Mouse (Mus musculus): ENCODE measurements around the gene Skap1. TPM values are rescaled to one million over a fixed set of nuclear protein-coding genes. Genes with fewer than 3 reads are reported as not detected.
A peak's percentile ranks its signal among the peaks of the same experiment; 100 is the strongest.

The Skap1 gene
- polyA plus RNA-seq, 1 experiment from 2014 or later = 7.9 TPM

GRCm38 (mm10) chr11:96678026-96678425 is 213.6 kb downstream of the Skap1 start:
- Histone ChIP-seq H3K9me3 (replicated peaks) (no peaks in the 10 kb centered on the region), H3K9ac (replicated peaks) (no peak overlapping the region), H3K36me3 (no peaks in the 10 kb centered on the region), H3K27me3 (replicated peaks) (no peaks in the 10 kb centered on the region), H3K4me3 (replicated peaks) (no peak overlapping the region), H3K27ac (replicated peaks) (no peak overlapping the region), H3K4me1 (peaks cover 20% of the 10 kb centered on the region), H3K4me2 (no peak overlapping the region)
- no peak for ATAC-seq (ENCODE audit: low FRiP score)
- 77% methylated on average over 13 of the region's 13 CpGs for WGBS

DNA sequence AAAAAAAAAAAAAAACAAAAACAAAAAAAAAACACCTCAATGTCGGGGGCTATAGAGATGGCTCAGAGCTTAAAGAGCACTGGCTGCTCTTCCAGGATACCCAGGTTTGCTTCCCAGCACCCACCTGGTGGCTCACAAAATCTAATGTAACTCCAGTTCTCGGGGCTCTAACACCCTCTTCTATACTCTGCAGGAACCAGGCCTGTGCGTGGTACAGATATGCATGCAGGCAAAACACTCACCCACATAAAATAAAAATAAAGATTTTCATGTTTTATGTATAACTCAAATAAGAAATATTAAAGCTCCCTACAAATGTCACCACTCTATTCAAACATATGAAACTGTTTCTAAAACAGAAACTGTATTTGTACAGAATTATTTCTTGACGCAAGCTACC is 214.6 kb downstream of the Skap1 start:
- Histone ChIP-seq H3K27ac (replicated peaks) (no peak overlapping the region), H3K4me2 (no peak overlapping the region), H3K4me1 (peaks cover 12% of the 10 kb centered on the region; the same call in 1 of the 2 replicates), H3K27me3 (replicated peaks) (no peaks in the 10 kb centered on the region), H3K36me3 (no peaks in the 10 kb centered on the region), H3K4me3 (replicated peaks) (no peak overlapping the region), H3K9ac (replicated peaks) (no peak overlapping the region), H3K9me3 (replicated peaks) (no peaks in the 10 kb centered on the region)
- ATAC-seq (ENCODE audit: low FRiP score) = no peak
- WGBS = 85% methylated on average over 4 of the region's 4 CpGs

DNA sequence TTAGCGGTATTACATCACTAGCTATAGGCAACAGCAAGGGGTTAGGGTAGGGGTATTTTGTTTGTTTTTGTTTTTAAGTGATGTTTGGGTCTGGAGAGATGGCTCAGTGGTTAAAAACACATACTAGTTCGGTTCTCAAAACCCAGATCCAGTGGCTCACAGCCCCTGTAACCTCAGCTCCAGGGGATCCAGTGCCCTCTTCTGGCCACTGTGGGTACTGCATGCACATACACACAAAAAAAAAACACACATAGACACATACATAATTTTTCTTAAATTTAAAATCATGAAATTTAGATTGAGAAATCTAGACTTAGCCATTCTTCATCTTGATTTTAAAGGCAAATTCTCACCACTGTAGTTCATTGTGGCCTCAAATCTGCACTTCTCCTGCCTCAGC is 221.0 kb downstream of the Skap1 start:
- no peak for ATAC-seq (ENCODE audit: low FRiP score)

DNA sequence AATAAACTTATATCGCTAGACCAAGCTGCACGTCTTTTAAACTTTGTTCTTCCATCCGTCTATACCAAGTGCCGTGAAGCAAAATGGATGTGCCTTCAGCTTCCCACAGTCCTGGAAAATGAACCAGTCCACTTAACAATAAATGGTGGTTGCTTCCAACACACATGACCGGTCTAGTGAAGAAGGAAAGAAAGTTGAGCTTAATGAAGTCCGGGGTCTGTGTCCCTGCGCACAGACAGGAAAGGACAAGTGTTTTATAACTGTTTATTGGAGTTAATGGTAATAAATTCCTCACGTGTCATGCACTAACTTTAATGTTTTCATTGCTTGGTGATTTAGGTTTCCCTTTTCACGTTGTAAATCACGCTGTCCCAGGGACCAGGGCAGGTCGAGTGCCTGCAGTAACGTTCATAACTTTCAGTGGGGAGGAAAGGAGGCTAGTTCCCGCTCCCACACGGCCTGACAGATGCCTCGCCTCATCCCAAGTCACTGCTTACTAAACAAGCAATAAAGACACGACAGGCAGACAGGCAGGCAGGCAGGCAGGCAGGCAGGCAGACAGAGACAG is 222.4 kb downstream of the Skap1 start:
- no peak overlapping the region for H3K4me2 ChIP-seq
- no peaks in the 10 kb centered on the region for H3K4me1 ChIP-seq
- 49% methylated on average over 16 of the region's 16 CpGs for WGBS
- H3K36me3 ChIP-seq = no peaks in the 10 kb centered on the region
- H3K9ac ChIP-seq (replicated peaks) = no peak overlapping the region
- ATAC-seq (ENCODE audit: low FRiP score) = no peak
- H3K27me3 ChIP-seq (replicated peaks) = no peaks in the 10 kb centered on the region
- H3K4me3 ChIP-seq (replicated peaks) = no peak overlapping the region
- no peaks in the 10 kb centered on the region for H3K9me3 ChIP-seq (replicated peaks)
- H3K27ac ChIP-seq (replicated peaks) = no peak overlapping the region

More for the DNA sequence above, 221.0 kb downstream of the Skap1 start:
- Histone ChIP-seq H3K4me2 (no peak overlapping the region), H3K9me3 (replicated peaks) (no peaks in the 10 kb centered on the region), H3K27ac (replicated peaks) (no peak overlapping the region), H3K4me1 (0 out of 2 replicates have a peak, but pooled peaks cover 3% of the 10 kb centered on the region), H3K27me3 (replicated peaks) (no peaks in the 10 kb centered on the region), H3K4me3 (replicated peaks) (no peak overlapping the region), H3K36me3 (no peaks in the 10 kb centered on the region), H3K9ac (replicated peaks) (no peak overlapping the region)
- 82% methylated on average over 2 of the region's 2 CpGs for WGBS

DNA sequence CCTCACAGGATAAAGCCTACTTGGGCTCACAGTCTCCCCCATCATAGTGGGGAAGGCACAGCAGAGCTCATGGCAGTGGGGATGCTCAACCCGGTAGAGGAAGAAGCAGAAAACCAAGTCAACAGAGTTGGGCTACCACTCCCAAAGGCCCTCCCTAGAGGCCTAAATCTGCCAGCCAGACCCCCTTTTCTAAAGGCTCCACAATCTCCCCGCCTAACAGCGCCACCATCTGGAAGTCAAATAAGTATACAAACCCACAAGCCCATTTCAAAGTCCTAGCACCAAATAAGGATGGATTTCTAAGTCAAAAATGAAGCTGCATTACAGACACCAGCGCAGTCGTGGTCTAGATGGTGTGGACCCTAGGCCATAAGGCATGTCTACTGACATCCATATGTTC is 227.9 kb downstream of the Skap1 start:
- Histone ChIP-seq H3K4me3 (replicated peaks) (no peak overlapping the region), H3K36me3 (no peaks in the 10 kb centered on the region), H3K9ac (replicated peaks) (no peak overlapping the region), H3K27ac (replicated peaks) (no peak overlapping the region), H3K27me3 (replicated peaks) (no peaks in the 10 kb centered on the region), H3K4me1 (peaks cover 20% of the 10 kb centered on the region), H3K9me3 (replicated peaks) (no peaks in the 10 kb centered on the region), H3K4me2 (no peak overlapping the region)
- no peak for ATAC-seq (ENCODE audit: low FRiP score)
- WGBS = 86% methylated on average over 5 of the region's 5 CpGs

DNA sequence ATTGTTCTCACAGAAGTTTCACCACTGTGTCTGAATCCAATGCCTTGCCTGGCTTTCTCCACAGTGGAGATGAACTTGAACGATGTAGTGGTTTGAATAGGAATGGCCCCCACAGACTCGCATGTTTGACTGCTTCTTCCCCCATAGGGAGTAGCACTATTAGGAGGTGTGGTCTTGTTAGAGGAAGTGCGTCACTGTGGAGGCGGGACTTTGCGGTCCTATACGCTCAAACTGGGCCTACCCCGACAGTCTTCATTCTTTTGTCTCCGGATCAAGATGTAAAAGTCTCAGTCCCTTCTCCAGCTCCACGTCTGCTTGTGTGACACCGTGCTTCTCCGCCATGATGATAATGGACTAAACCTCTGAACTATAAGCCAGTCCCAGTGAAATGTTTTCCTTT is 229.0 kb downstream of the Skap1 start:
- no peak overlapping the region for H3K27ac ChIP-seq (replicated peaks)
- no peak overlapping the region for H3K4me2 ChIP-seq
- no peak overlapping the region for H3K9ac ChIP-seq (replicated peaks)
- H3K36me3 ChIP-seq = no peaks in the 10 kb centered on the region
- no peaks in the 10 kb centered on the region for H3K27me3 ChIP-seq (replicated peaks)
- no peak for ATAC-seq (ENCODE audit: low FRiP score)
- no peak overlapping the region for H3K4me3 ChIP-seq (replicated peaks)
- peaks cover 20% of the 10 kb centered on the region for H3K4me1 ChIP-seq
- WGBS = 96% methylated on average over 11 of the region's 11 CpGs
- H3K9me3 ChIP-seq (replicated peaks) = no peaks in the 10 kb centered on the region

- WGBS = 26% methylated on average over 12 of the region's 12 CpGs
- 0 out of 2 replicates have a peak, but pooled peaks have one; percentile 21 for ATAC-seq (ENCODE audit: low FRiP score)
- peak overlapping the region; percentile 66 for H3K27ac ChIP-seq (replicated peaks)
These were observed 230.4 kb downstream of the Skap1 start for GRCm38 (mm10) chr11:96694774-96695173.

DNA sequence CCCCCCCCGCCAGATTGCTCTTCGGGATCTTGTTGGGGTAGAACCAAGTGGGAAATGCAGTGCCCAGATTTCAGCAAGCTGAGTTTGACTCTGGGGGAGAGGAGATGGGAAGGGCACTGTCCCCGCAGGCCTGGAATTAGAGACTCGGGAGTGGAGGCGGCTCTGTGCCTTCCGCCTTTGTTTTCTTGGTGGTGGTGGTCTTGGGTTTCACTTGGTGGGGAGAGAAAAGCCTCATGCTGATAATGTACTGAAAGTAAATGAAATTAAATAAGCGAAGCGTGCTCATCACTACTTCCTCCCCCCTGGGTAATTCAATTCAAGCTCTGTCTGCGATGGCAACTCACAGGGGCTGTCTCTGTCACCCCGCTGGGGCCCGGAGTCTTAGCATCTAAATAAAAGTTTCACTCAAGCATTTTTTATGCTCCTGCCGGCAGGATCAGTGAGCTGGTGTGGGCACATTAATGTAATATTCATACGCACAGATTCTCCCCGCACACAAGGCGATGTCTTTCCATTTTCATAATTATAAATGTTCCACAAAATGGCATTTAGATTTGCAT is 231.9 kb downstream of the Skap1 start:
- ATAC-seq (ENCODE audit: low FRiP score) = no peak
- Histone ChIP-seq H3K4me3 (replicated peaks) (no peak overlapping the region), H3K9ac (replicated peaks) (no peak overlapping the region), H3K4me1 (peaks cover 20% of the 10 kb centered on the region), H3K27me3 (replicated peaks) (no peaks in the 10 kb centered on the region), H3K9me3 (replicated peaks) (no peaks in the 10 kb centered on the region), H3K27ac (replicated peaks) (peak overlapping the region; percentile 69), H3K4me2 (peak overlapping the region; percentile 20), H3K36me3 (no peaks in the 10 kb centered on the region)
- WGBS = 30% methylated on average over 15 of the region's 15 CpGs

More at GRCm38 (mm10) chr11:96694774-96695173, 230.4 kb downstream of the Skap1 start:
- Histone ChIP-seq H3K4me1 (peaks cover 20% of the 10 kb centered on the region), H3K36me3 (no peaks in the 10 kb centered on the region), H3K4me2 (no peak overlapping the region), H3K27me3 (replicated peaks) (no peaks in the 10 kb centered on the region), H3K4me3 (replicated peaks) (no peak overlapping the region), H3K9me3 (replicated peaks) (no peaks in the 10 kb centered on the region), H3K9ac (replicated peaks) (no peak overlapping the region)

DNA sequence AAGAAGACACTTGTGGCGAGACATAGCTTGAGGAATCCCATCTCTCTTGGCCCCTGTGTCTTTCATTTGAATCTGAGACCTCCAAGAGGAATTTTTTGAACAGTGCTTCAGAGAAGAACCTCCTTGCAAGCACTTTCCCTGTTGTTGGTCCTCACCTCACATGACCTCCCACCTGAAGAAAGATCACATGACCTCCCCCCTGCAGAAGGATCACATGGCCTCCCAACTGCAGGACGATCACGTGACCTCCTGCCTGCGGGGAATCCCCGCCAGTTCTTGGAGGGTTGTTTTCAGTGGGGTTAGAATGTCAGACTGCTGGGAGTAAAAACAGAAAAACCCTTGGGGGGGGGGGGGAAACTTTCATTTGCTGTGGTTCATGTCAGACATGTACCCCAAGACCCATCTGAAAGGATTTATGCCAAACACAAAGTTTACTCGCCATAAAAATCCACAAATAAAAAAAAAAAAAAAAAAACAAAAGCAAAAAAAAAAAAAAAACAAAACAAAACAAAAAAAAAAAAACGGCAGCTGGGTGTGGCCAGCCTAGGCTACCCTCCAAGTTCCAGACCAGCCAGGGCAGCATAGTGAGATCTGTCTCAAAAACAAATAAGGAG is 232.6 kb downstream of the Skap1 start:
- Histone ChIP-seq H3K9ac (replicated peaks) (no peak overlapping the region), H3K4me2 (no peak overlapping the region), H3K4me3 (replicated peaks) (no peak overlapping the region), H3K27me3 (replicated peaks) (no peaks in the 10 kb centered on the region), H3K9me3 (replicated peaks) (no peaks in the 10 kb centered on the region), H3K36me3 (no peaks in the 10 kb centered on the region), H3K27ac (replicated peaks) (peak overlapping the region; percentile 69), H3K4me1 (peaks cover 20% of the 10 kb centered on the region)
- no peak for ATAC-seq (ENCODE audit: low FRiP score)
- 27% methylated on average over 7 of the region's 7 CpGs for WGBS

- ATAC-seq (ENCODE audit: low FRiP score) = no peak
- H3K9me3 ChIP-seq (replicated peaks) = no peaks in the 10 kb centered on the region
- no peaks in the 10 kb centered on the region for H3K27me3 ChIP-seq (replicated peaks)
- H3K4me1 ChIP-seq = peaks cover 20% of the 10 kb centered on the region
- no peak overlapping the region for H3K9ac ChIP-seq (replicated peaks)
- no peaks in the 10 kb centered on the region for H3K36me3 ChIP-seq
- no peak overlapping the region for H3K4me3 ChIP-seq (replicated peaks)
- peak overlapping the region; percentile 13; the same call in 1 of the 2 replicates for H3K27ac ChIP-seq (replicated peaks)
- H3K4me2 ChIP-seq = no peak overlapping the region
- 86% methylated on average over 4 of the region's 4 CpGs for WGBS
These were observed 233.1 kb downstream of the Skap1 start for GRCm38 (mm10) chr11:96697467-96697866.

- WGBS = 59% methylated on average over 8 of the region's 8 CpGs
These were observed 239.4 kb downstream of the Skap1 start for GRCm38 (mm10) chr11:96703813-96704212.

DNA sequence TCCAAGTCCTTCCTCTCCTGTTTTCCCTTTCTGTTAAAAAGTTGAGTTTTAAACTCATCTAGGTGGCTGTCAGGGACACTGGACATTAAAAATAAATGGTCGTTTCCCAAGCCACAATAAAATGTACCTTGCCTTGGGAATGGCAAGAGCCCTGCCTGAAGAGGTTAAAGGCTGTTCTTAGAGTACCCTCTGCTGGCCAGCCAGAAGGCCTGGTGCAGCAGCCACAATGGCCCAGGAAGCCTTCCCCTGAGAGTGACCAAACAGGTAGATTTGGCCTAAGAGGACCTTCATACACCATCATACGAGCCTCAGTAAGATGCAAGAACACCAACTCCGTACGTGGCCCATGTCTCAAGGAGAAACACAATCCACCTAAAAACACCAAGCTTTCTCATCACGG is 246.9 kb downstream of the Skap1 start:
- 46% methylated on average over 5 of the region's 5 CpGs for WGBS

More at GRCm38 (mm10) chr11:96703813-96704212, 239.4 kb downstream of the Skap1 start:
- Histone ChIP-seq H3K4me3 (replicated peaks) (no peak overlapping the region), H3K4me1 (peaks cover 24% of the 10 kb centered on the region), H3K27me3 (replicated peaks) (no peaks in the 10 kb centered on the region), H3K9ac (replicated peaks) (no peak overlapping the region), H3K27ac (replicated peaks) (no peak overlapping the region), H3K4me2 (no peak overlapping the region), H3K9me3 (replicated peaks) (no peaks in the 10 kb centered on the region), H3K36me3 (no peaks in the 10 kb centered on the region)
- no peak for ATAC-seq (ENCODE audit: low FRiP score)

More for the DNA sequence above, 246.9 kb downstream of the Skap1 start:
- ATAC-seq (ENCODE audit: low FRiP score) = no peak
- no peak overlapping the region for H3K4me3 ChIP-seq (replicated peaks)
- peak overlapping the region; percentile 83 for H3K27ac ChIP-seq (replicated peaks)
- no peak overlapping the region for H3K4me2 ChIP-seq
- no peaks in the 10 kb centered on the region for H3K27me3 ChIP-seq (replicated peaks)
- no peaks in the 10 kb centered on the region for H3K9me3 ChIP-seq (replicated peaks)
- no peak overlapping the region for H3K9ac ChIP-seq (replicated peaks)
- peaks cover 70% of the 10 kb centered on the region for H3K4me1 ChIP-seq
- H3K36me3 ChIP-seq = no peaks in the 10 kb centered on the region

Data from neural tube, embryonic 15.5 days (tissue).